Mouse (Mus musculus) activated CD4-positive, CD25-positive, alpha-beta regulatory T cell, adult 4 months (primary cell): ENCODE data around the gene Thg1l. TPM values are rescaled to one million over a fixed set of nuclear protein-coding genes. Genes with fewer than 3 reads are reported as not detected.
A peak's percentile ranks its signal among the peaks of the same experiment; 100 is the strongest.

Experiments used
- ATAC-seq: one replicate; pipeline ENCODE4 v1.8.0; 2017
- polyA plus RNA-seq, 2 experiments: library from polyadenylated mRNA; unstranded; fragments of 100-300 nt; shearing (Covaris generic); gene quantifications; one replicate each; pipeline ENCODE4 v1.2.1; 2017

The Thg1l gene
- 10 to 100 TPM in 1 of 2 experiments, 1 to 10 TPM in 1; 9.0 to 15.8 TPM for polyA plus RNA-seq

DNA sequence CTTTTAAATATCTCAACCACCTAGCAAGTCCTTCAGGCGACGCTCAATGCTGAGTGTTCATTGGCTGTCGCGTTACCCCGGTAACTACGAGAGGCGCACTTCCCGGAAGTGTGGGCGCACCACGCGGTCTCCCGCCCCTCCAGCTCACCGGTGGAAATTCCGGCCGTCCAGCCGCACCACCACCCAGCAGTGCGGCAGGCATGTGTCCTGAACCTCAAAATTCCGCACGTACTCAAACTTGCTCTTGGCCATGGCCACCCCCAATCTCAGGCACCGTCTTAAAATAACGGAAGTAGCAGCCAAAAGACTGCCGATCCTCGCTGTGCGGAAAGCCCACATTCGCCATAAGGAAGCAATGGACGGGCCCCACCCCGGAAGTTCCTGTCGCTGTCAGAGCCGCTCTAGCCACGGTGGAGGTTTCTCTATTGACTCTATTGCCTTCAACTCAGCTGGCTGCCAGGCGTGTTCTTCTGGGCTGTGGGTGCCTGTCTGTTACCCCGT is at the start of gene Thg1l:
Gene Thg1l (minus strand): TSS at position 368 of the 501 bp plus-strand sequence.
- ATAC-seq = peak; percentile 96

- ATAC-seq = no peak
These were observed 36.8 kb upstream of the Thg1l start for GRCm38 (mm10) chr11:45992087-45992486.

DNA sequence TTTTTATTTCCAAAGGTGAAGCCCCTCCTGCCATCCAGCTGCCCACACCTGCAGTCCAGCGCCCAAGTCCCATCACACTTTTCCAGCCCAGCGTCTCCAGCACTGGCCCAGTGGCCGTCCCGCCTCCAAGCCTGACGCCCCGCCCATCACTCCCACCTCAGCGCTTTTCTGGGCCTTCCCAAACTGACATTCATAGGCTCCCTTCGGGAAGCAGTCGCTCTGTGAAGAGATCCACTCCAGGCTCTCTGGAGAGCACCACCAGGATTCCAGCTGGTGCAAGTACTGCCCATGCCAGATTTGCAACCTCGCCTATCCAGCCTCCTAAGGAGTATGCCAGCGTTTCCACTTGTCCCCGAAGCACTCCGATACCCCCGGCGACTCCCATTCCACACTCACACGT is 36.3 kb upstream of the Thg1l start:
- no peak for ATAC-seq

- ATAC-seq = no peak
These were observed 25.6 kb upstream of the Thg1l start for GRCm38 (mm10) chr11:45980893-45981253.

GRCm38 (mm10) chr11:45979946-45980892 is 24.9 kb upstream of the Thg1l start, which contains the start of gene Sox30:
Gene Sox30 (plus strand): TSS chr11:45980310.
- ATAC-seq = no peak

DNA sequence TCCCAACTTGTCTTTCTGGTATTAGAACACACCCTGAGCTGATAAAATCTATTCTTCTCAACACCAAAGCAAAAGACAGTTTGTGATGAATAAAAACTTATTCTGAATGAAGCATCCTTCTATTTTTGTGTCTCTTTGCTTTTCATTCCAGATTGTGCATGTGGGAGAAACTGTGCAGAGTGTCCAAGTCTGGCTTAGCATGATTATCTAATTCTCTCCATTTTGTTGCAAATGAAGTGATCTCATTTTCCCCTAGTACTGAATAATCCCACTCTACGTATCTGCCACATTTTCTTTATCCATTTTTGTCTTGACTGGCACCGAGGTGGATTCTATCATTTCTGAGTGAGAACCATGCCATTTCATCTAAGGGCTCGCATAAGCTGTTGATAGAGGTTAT is 20.8 kb upstream of the Thg1l start:
- ATAC-seq = no peak

GRCm38 (mm10) chr11:45974466-45974865 is 19.2 kb upstream of the Thg1l start:
- ATAC-seq = no peak

DNA sequence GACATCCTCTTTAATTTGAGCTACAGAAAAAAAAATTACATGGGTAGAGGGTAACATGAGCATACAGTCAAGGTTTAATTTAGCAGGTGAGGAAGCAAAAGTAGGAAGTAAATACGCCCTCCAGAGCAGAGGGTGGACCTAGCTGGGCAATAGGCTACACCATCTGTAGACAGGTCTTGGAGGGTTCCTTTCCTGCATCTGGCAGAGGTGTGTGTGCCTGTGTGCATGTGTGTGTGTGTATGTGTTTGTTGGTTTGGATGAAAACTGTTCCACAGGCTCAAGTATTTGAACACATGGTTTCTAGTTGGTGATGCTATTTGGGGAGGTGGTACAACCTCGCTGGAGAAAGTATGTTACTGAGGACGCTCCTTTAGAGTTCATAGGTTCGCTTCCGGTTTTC is 18.3 kb upstream of the Thg1l start:
- no peak for ATAC-seq

DNA sequence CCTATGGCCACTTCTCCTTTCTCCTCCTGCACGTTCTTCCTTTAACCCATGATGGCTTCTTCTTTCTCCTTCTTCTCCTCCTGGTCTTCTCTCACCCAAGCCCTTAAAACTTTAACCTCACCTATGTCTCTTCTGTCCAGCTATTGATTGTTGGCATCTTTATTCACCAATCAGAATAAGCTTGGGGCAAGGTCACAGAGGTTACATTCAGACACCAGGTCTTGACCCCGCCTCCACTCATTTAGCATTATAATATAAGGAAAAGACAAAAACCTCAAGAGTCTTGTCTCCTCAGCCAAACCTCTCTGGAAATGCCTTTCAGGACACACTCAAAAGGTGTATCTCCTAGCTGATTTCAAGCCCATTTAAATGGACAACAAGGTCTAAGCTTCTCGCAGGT is 13.2 kb upstream of the Thg1l start:
- ATAC-seq = no peak

DNA sequence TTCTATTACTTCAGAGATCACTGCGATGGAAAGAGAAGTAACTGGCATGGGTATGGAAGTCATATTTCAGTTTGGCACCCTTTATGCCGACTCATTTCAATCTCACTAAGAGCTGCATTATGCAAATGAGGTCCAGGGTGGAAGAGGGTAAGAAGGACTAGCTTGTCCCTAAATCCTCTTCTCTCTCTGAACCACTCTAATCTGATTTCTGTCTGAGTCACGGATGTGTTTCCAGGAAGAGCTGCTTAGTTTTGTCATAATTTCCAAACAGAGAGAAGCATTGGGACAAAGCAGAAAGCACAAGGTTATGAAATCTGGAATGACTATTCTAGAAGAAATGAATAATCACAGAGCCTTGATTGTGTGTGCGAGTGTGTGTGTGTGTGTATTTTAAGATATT is 11.6 kb upstream of the Thg1l start:
- no peak for ATAC-seq

- ATAC-seq = no peak
These were observed 4.7 kb upstream of the Thg1l start for GRCm38 (mm10) chr11:45960003-45960402.

DNA sequence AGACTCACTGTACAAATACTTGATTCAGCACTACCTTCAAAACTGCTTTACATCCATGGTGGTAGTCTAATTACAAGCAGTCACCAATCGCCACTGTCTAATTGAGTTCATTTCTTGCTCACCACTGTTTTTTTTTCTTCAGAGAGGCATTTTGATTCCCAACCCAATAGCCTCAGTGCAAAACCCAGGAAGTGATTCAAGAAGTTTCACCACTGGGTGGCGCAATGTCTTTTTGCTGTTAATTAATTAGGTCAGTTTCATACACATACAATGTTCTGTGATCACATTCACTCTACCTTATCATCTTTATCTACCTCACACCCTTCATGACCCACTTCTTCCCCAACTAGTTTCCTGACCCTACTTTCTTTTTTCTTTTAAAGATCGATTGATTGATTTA is 4.3 kb upstream of the Thg1l start:
- no peak for ATAC-seq

GRCm38 (mm10) chr11:45947491-45947890 is 7.8 kb downstream of the Thg1l start:
- no peak for ATAC-seq

DNA sequence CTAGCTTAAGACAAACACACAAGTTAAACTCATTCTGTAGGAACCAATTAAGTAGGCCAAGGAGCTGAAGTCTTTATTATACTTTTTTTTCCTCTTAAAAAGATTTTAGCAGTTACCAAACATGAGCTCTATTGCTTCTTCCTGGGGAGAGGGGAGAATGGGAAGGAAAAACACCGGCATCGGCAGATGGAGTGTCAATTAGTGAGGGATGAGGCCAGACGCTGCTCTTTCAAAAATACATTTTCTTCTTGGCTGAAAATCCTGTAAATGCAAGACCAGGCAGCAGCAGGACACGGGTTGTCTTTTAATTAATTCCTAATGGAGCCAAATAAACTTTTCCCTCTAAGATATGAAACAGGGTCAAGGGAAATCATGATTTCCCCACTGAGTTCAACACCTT is 8.5 kb downstream of the Thg1l start:
- ATAC-seq = no peak

GRCm38 (mm10) chr11:45944643-45945156 is 10.6 kb downstream of the Thg1l start, which contains the start of gene Lsm11:
Gene Lsm11 (minus strand): TSS chr11:45944935.
- ATAC-seq = peak; percentile 94

GRCm38 (mm10) chr11:45943891-45944642 is 11.2 kb downstream of the Thg1l start:
- peak; percentile 1 for ATAC-seq

DNA sequence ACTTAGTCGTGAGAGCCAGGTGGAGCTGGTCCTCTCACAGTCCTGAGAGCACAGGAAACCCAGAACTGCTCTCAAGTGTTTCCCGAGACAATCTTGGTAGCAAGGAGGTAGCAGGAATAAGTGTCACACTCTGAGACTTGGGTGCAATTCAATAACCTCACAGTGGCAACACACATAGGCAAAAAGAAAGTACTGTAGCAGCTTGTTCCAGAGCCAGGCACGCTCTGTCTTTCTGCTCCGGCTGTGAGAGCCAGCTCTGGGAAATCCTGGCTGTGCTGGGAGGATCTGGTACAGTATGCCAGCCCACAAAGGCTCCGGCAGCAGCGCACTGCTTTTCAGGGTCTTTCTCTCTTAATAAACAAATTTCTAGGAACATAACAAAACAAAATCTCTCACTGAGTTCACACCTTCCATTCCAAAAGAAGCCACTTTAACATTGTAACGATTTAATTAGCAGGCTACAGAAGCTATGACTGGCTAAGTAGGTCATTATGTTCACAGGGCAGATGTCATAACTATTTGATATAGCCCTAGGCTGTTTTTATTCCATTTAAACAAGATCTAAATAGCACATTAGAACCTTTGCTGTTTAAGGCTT is 12.1 kb downstream of the Thg1l start:
- ATAC-seq = no peak

GRCm38 (mm10) chr11:45942281-45942680 is 13.0 kb downstream of the Thg1l start:
- no peak for ATAC-seq

GRCm38 (mm10) chr11:45938917-45939316 is 16.4 kb downstream of the Thg1l start:
- ATAC-seq = no peak

- no peak for ATAC-seq
These were observed 17.8 kb downstream of the Thg1l start for GRCm38 (mm10) chr11:45937478-45937877.

DNA sequence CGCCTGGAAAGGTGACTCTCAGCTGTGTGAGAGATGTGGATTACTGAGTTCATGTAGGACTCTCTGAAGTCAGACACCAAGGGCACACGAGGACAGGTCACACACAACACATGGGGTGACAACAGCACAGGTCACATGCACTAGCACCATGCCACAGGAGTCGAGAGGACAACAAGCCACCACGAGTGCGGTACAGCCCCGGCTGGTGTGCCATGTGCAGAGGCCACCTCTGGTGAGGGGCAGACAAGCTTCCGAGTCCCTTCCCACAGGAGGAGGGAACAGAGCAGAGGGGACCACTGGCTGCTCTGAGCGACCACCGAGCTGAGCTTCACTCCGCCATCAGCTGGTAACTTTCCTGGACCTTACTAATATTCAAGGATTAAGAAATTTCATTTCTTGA is 22.5 kb downstream of the Thg1l start:
- no peak for ATAC-seq

- no peak for ATAC-seq
These were observed 25.8 kb downstream of the Thg1l start for GRCm38 (mm10) chr11:45929541-45929940.

- ATAC-seq = no peak
These were observed 27.8 kb downstream of the Thg1l start for GRCm38 (mm10) chr11:45927456-45927855.
